Mouse (Mus musculus): ENCODE measurements around the gene Ptpn5. TPM values are rescaled to one million over a fixed set of nuclear protein-coding genes. Genes with fewer than 3 reads are reported as not detected.

The Ptpn5 gene
- not detected in 2 replicates for polyA plus RNA-seq (2011; ENCODE audit: insufficient read depth, insufficient read length, low read depth, missing spikeins)

- peak within 1 kb of the TSS; percentile 36; the same call in 1 of the 2 replicates for H3K9ac ChIP-seq (ENCODE audit: low read depth, poor library complexity, severe bottlenecking)
- no peak within 1 kb of the TSS for H3K27ac ChIP-seq (ENCODE audit: insufficient read depth, low read length)
- no peaks in the 10 kb centered on the region for H3K9me3 ChIP-seq (replicated peaks; ENCODE audit: control insufficient read depth, insufficient read depth, low read length, poor library complexity, severe bottlenecking)
- H3K4me3 ChIP-seq (ENCODE audit: low read depth, low read length), result peak within 1 kb of the TSS; percentile 52
- peaks cover 12% of the 10 kb centered on the region for H3K27me3 ChIP-seq (ENCODE audit: control insufficient read depth, insufficient read depth, low read length, poor library complexity, severe bottlenecking)
- H3K36me3 ChIP-seq (ENCODE audit: control insufficient read depth, insufficient read depth, low read length, poor library complexity, severe bottlenecking), result no peaks in the 10 kb centered on the region
- TF ChIP-seq EP300 (IDR thresholded peaks at IDR 0.05; ENCODE audit: insufficient read depth, low read depth, low read length), result no peak
- TF ChIP-seq CTCF (IDR thresholded peaks at IDR 0.05; ENCODE audit: low read depth, low read length), result no peak
- TF ChIP-seq POLR2A (IDR thresholded peaks at IDR 0.05; ENCODE audit: insufficient read depth, low read length), result no peak
- H3K4me1 ChIP-seq (ENCODE audit: control insufficient read depth, insufficient read depth, low read length), result no peaks in the 10 kb centered on the region
These were observed at the start of gene Ptpn5 for GRCm38 (mm10) chr7:47133331-47133730. Ptpn5 (minus strand) TSS chr7:47133684.

DNA sequence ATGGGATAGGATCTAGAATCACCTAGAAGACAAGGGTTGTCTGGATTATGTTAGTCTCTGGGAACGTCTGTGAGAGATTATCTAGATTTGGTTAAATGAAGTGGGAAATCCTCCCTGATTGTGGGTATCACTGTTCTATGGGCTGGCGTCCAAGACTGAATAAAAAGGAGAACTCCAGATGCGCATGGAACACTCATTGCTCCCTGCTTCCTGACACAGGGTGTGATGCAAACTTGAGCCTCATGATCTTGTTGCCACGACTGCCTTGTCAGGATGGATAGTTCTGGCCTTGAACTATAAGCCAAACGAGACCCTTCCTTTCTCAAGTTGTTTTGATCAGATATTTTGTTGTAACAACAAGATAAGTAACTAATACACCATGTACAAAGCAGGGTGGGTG lies 37.3 kb upstream of the Ptpn5 start:
- H3K27me3 ChIP-seq (ENCODE audit: control insufficient read depth, insufficient read depth, low read length, poor library complexity, severe bottlenecking), result no peaks in the 10 kb centered on the region
- H3K27ac ChIP-seq (ENCODE audit: insufficient read depth, low read length), result no peak overlapping the region
- no peaks in the 10 kb centered on the region for H3K36me3 ChIP-seq (ENCODE audit: control insufficient read depth, insufficient read depth, low read length, poor library complexity, severe bottlenecking)
- no peak overlapping the region for H3K9ac ChIP-seq (ENCODE audit: low read depth, poor library complexity, severe bottlenecking)
- no peaks in the 10 kb centered on the region for H3K9me3 ChIP-seq (replicated peaks; ENCODE audit: control insufficient read depth, insufficient read depth, low read length, poor library complexity, severe bottlenecking)
- H3K4me3 ChIP-seq (ENCODE audit: low read depth, low read length), result no peak overlapping the region
- no peaks in the 10 kb centered on the region for H3K4me1 ChIP-seq (ENCODE audit: control insufficient read depth, insufficient read depth, low read length)
- no peak for TF ChIP-seq EP300 (IDR thresholded peaks at IDR 0.05; ENCODE audit: insufficient read depth, low read depth, low read length)
- TF ChIP-seq CTCF (IDR thresholded peaks at IDR 0.05; ENCODE audit: low read depth, low read length), result no peak
- no peak for TF ChIP-seq POLR2A (IDR thresholded peaks at IDR 0.05; ENCODE audit: insufficient read depth, low read length)

DNA sequence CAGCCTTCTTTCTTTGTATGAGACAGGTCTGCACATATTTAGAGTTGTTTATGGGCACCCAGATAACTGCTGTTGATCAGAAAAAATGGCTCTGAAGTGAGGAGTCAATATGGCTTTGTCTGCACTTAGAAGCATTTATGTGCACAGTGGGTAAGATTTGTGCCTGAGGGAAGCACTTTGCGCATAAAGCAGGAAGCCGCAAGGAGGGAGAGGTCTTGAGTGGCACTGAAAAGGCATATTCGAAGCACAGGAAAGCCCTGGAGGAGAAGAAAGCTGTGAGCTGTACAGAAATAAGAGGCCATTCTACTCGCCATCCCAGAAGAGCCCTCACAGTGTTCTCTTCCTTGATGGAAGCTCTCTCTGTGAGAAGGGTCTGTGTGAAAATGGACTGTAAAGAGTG lies 31.5 kb upstream of the Ptpn5 start:
- no peaks in the 10 kb centered on the region for H3K27me3 ChIP-seq (ENCODE audit: control insufficient read depth, insufficient read depth, low read length, poor library complexity, severe bottlenecking)
- H3K4me3 ChIP-seq (ENCODE audit: low read depth, low read length), result no peak overlapping the region
- TF ChIP-seq CTCF (IDR thresholded peaks at IDR 0.05; ENCODE audit: low read depth, low read length), result no peak
- no peak for TF ChIP-seq EP300 (IDR thresholded peaks at IDR 0.05; ENCODE audit: insufficient read depth, low read depth, low read length)
- no peak for TF ChIP-seq POLR2A (IDR thresholded peaks at IDR 0.05; ENCODE audit: insufficient read depth, low read length)
- no peaks in the 10 kb centered on the region for H3K36me3 ChIP-seq (ENCODE audit: control insufficient read depth, insufficient read depth, low read length, poor library complexity, severe bottlenecking)
- H3K9ac ChIP-seq (ENCODE audit: low read depth, poor library complexity, severe bottlenecking), result no peak overlapping the region
- H3K9me3 ChIP-seq (replicated peaks; ENCODE audit: control insufficient read depth, insufficient read depth, low read length, poor library complexity, severe bottlenecking), result no peaks in the 10 kb centered on the region
- no peak overlapping the region for H3K27ac ChIP-seq (ENCODE audit: insufficient read depth, low read length)
- H3K4me1 ChIP-seq (ENCODE audit: control insufficient read depth, insufficient read depth, low read length), result no peaks in the 10 kb centered on the region

- no peak overlapping the region for H3K4me3 ChIP-seq (ENCODE audit: low read depth, low read length)
- no peaks in the 10 kb centered on the region for H3K9me3 ChIP-seq (replicated peaks; ENCODE audit: control insufficient read depth, insufficient read depth, low read length, poor library complexity, severe bottlenecking)
- H3K27me3 ChIP-seq (ENCODE audit: control insufficient read depth, insufficient read depth, low read length, poor library complexity, severe bottlenecking), result no peaks in the 10 kb centered on the region
- no peak overlapping the region for H3K27ac ChIP-seq (ENCODE audit: insufficient read depth, low read length)
- H3K4me1 ChIP-seq (ENCODE audit: control insufficient read depth, insufficient read depth, low read length), result no peaks in the 10 kb centered on the region
- TF ChIP-seq EP300 (IDR thresholded peaks at IDR 0.05; ENCODE audit: insufficient read depth, low read depth, low read length) (no peak), POLR2A (IDR thresholded peaks at IDR 0.05; ENCODE audit: insufficient read depth, low read length) (no peak), CTCF (IDR thresholded peaks at IDR 0.05; ENCODE audit: low read depth, low read length) (no peak)
- H3K9ac ChIP-seq (ENCODE audit: low read depth, poor library complexity, severe bottlenecking), result no peak overlapping the region
- no peaks in the 10 kb centered on the region for H3K36me3 ChIP-seq (ENCODE audit: control insufficient read depth, insufficient read depth, low read length, poor library complexity, severe bottlenecking)
These were observed 29.7 kb upstream of the Ptpn5 start for GRCm38 (mm10) chr7:47163203-47163602.

- Histone ChIP-seq H3K36me3 (ENCODE audit: control insufficient read depth, insufficient read depth, low read length, poor library complexity, severe bottlenecking) (no peaks in the 10 kb centered on the region), H3K9ac (ENCODE audit: low read depth, poor library complexity, severe bottlenecking) (no peak overlapping the region), H3K4me3 (ENCODE audit: low read depth, low read length) (no peak overlapping the region), H3K27ac (ENCODE audit: insufficient read depth, low read length) (no peak overlapping the region), H3K9me3 (replicated peaks; ENCODE audit: control insufficient read depth, insufficient read depth, low read length, poor library complexity, severe bottlenecking) (no peaks in the 10 kb centered on the region), H3K4me1 (ENCODE audit: control insufficient read depth, insufficient read depth, low read length) (no peaks in the 10 kb centered on the region), H3K27me3 (ENCODE audit: control insufficient read depth, insufficient read depth, low read length, poor library complexity, severe bottlenecking) (no peaks in the 10 kb centered on the region)
- TF ChIP-seq POLR2A (IDR thresholded peaks at IDR 0.05; ENCODE audit: insufficient read depth, low read length) (no peak), CTCF (IDR thresholded peaks at IDR 0.05; ENCODE audit: low read depth, low read length) (no peak), EP300 (IDR thresholded peaks at IDR 0.05; ENCODE audit: insufficient read depth, low read depth, low read length) (no peak)
These were observed 25.0 kb upstream of the Ptpn5 start for GRCm38 (mm10) chr7:47158451-47158850.

GRCm38 (mm10) chr7:47157743-47158142 lies 24.3 kb upstream of the Ptpn5 start:
- Histone ChIP-seq H3K9me3 (replicated peaks; ENCODE audit: control insufficient read depth, insufficient read depth, low read length, poor library complexity, severe bottlenecking) (no peaks in the 10 kb centered on the region), H3K36me3 (ENCODE audit: control insufficient read depth, insufficient read depth, low read length, poor library complexity, severe bottlenecking) (no peaks in the 10 kb centered on the region), H3K4me1 (ENCODE audit: control insufficient read depth, insufficient read depth, low read length) (no peaks in the 10 kb centered on the region), H3K4me3 (ENCODE audit: low read depth, low read length) (no peak overlapping the region), H3K9ac (ENCODE audit: low read depth, poor library complexity, severe bottlenecking) (no peak overlapping the region), H3K27me3 (ENCODE audit: control insufficient read depth, insufficient read depth, low read length, poor library complexity, severe bottlenecking) (no peaks in the 10 kb centered on the region), H3K27ac (ENCODE audit: insufficient read depth, low read length) (no peak overlapping the region)
- no peak for TF ChIP-seq CTCF (IDR thresholded peaks at IDR 0.05; ENCODE audit: low read depth, low read length)
- TF ChIP-seq EP300 (IDR thresholded peaks at IDR 0.05; ENCODE audit: insufficient read depth, low read depth, low read length), result no peak
- TF ChIP-seq POLR2A (IDR thresholded peaks at IDR 0.05; ENCODE audit: insufficient read depth, low read length), result no peak

All from ES-Bruce4 (cell line).